Mouse (Mus musculus) adrenal gland, postnatal 25 days (tissue): ENCODE data around the gene Rtf2. TPM values are rescaled to one million over a fixed set of nuclear protein-coding genes. Genes with fewer than 3 reads are reported as not detected.
A peak's percentile ranks its signal among the peaks of the same experiment; 100 is the strongest.

Source experiments
- DNase-seq: peaks from one replicate; pipeline ENCODE4 v3.0.0; 2021; ENCODE audit warnings: mixed read lengths
- total RNA-seq: library from RNA; stranded (reverse); gene quantifications from 2 replicates; pipeline ENCODE4 v1.2.3, GENCODE M21; 2021

Gene Rtf2
- total RNA-seq, 1 experiment from 2014 or later: 85.2 TPM

DNA sequence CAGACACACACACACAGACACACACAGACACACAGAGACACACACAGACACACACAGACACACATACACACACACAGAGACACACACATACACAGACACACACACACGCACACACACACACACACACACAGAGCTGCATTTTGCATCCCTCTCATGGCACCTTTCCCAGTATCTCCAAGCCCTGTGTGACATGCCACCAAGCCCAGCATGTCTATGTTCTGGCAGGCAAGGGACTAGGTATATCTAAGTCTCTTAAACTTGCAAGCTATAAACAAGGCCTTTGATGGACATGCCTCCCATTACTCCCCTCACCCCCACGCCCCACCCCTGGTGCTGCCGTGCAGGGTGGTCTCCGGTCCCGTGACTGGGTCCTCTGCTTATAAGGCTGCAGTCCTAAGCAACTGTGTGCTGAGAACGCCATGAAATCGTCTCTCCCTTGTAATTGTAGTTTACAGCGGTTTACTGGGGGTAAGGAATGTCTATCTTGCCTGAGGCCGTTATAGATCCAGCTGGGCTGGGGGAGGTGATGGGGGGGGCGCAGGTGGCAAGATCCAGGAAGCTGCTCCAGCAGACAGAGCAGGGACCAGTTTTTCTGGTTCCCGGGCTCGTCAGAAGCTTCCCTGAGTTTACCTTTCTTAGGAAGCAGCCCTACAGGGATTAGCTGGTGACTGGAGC lies 44.5 kb downstream of the Rtf2 start:
- no peak for DNase-seq

DNA sequence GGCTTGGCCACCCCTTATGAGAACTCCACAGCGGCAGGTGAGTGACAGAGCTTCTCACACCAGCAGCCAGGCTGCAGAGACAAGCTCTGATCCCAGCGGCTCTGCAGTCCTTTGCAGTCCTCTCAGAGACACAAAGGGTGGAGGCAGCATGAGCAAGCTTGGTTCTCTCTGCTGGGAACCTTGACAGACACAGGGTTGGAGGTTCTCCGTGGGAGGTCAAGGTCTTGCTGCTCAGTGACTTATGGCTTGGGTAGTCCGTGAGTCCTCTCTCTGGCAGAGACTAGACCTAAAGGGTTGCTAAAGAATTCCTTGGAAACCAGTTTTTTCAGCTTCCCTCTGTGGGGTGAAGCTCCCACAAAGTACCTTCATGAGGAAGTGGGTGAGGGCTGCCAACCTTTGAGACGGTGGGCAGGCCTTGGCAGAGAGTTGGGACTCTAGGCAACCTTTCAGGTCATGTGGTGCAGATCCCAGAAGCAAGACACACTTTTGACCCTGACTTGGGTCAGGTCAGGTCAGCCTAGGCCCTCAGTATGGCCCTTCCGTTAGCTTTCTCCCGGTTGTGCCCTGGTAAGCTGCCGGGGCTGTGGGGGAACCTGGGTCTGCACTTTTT lies 56.5 kb downstream of the Rtf2 start:
- no peak for DNase-seq

DNA sequence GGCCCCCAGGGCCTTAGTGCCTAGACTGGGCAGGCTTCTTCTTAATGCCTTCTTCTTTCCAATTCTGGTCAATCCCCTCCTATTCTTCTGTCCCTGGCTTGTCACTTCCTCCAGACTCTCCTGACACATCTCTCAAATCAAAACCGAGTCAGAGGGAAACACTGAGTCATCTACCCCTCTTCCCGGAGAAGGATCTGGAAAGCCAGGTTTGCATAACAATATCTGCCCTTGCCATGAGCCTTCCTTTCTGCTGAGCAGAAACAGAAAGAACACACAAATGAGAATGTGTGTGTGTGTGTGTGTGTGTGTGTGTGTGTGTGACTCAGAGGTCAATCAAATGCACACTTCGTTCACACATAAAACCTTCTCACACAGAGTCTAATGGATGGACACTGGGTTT lies 58.5 kb downstream of the Rtf2 start:
- no peak for DNase-seq

GRCm38 (mm10) chr2:172500752-172501316 lies 60.5 kb downstream of the Rtf2 start:
- no peak for DNase-seq

- peak; percentile 26 for DNase-seq
These were observed 61.0 kb downstream of the Rtf2 start for GRCm38 (mm10) chr2:172501341-172501740.

DNA sequence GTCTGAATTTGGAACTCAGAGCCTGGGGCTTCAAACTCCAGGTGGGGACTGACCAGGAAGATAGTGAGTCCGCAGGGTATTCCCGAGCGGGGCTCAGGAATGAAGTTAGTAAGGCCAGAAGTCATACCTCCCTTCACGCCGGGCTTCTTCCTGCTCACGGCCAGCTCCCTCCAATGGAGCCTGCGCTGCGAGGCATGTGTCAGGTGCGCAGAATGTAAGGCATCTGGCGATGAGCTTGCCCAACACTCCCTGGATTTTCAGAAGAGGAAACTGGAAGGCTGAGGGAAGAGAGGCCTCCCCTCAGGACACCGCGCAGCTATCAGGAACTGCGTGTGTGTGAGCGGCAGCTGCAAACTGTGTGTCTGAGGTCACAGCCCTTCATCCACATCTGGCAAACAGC lies 61.8 kb downstream of the Rtf2 start:
- DNase-seq: no peak

GRCm38 (mm10) chr2:172506121-172506520 lies 65.8 kb downstream of the Rtf2 start:
- DNase-seq: no peak

DNA sequence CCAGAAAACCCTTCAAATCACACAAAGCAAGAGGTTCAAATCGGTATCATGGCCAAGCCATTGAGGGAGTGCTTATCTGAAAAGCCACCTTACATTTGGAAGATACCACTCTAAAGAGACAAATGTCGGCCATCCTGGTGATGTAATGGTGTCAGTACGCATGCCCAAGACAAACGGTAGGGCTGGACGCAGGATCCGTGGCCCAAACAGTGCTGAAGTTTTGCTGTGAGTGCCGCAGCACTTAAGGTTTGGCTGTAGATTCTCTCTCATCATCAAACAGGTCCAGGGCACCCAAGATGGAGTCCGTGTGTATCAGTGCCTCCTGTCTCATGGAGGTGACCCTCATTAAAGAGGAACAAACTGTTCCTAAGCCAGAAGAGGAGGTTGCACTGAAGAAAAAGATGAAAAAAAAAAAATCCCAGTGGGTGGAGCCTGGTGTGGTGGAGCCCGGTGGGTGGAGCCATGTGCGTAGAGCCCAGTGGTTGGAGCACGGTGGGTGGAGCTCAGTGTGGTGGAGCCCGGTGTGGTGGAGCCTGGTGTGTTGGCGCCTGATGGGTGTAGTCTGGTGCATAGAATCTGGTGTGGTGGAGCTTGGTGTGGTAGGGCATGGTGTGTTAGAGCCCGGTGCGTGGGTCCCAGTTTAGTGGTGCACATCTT lies 69.8 kb downstream of the Rtf2 start:
- no peak for DNase-seq

GRCm38 (mm10) chr2:172510899-172511298 lies 70.5 kb downstream of the Rtf2 start:
- no peak for DNase-seq

DNA sequence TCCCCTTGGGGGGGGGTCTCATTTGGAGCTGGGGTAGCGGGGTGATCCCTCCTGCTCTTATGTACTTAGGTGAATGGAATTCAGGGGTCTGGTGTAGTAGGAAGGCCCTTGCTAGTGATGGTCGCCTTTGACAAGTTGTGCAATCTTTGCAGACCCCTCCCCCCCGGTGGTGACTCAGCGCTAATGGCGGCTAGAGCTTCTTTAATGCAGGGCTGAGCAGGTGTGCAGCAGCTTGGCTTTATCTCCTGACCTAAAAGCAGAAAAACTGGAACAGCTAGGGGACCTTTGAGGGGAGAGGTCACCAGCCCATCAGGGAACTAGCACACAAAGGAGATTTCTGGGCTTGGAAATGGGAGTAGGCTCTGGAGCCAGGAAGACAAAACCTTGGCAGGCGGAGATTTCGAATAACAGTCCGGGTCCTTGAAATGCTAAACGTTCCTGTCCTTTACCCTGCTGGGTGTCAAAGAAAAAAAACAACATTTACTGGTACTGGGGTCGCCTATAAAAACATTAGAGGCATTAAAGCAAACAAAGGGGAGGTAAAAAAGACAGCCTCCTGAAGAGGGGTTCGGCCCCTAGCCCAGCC lies 76.1 kb downstream of the Rtf2 start:
- no peak for DNase-seq

Other genes starting within 250 kb of the Rtf2 start
- not detected in 2 replicates for gene Mc3r, start 192.1 kb upstream of the Rtf2 start, total RNA-seq
- gene Fam210b, start 95.0 kb upstream of the Rtf2 start, total RNA-seq: 31.9 and 32.8 TPM in 2 replicates
- gene Aurka, start 70.0 kb upstream of the Rtf2 start, total RNA-seq: 6.7 and 9.6 TPM in 2 replicates
- 34.0 and 36.4 TPM in 2 replicates for gene Cstf1, start 69.9 kb upstream of the Rtf2 start, total RNA-seq
- gene Cass4, start 46.8 kb upstream of the Rtf2 start, total RNA-seq: not detected in 2 replicates
- gene Gcnt7, start 18.0 kb downstream of the Rtf2 start, total RNA-seq: not detected in 2 replicates
- gene Fam209, start 32.0 kb downstream of the Rtf2 start, total RNA-seq: 0.49 TPM in 1 of 2 replicates, not detected in the other
- not detected in 2 replicates for gene Tfap2c, start 109.0 kb downstream of the Rtf2 start, total RNA-seq